Mouse (Mus musculus): ENCODE measurements around the gene Pus3. TPM values are rescaled to one million over a fixed set of nuclear protein-coding genes. Genes with fewer than 3 reads are reported as not detected.

Gene Pus3
- total RNA-seq (2015), result 25.5 and 28.8 TPM in 2 replicates
- total RNA-seq (2017), result 22.3 and 23.7 TPM in 2 replicates

DNA sequence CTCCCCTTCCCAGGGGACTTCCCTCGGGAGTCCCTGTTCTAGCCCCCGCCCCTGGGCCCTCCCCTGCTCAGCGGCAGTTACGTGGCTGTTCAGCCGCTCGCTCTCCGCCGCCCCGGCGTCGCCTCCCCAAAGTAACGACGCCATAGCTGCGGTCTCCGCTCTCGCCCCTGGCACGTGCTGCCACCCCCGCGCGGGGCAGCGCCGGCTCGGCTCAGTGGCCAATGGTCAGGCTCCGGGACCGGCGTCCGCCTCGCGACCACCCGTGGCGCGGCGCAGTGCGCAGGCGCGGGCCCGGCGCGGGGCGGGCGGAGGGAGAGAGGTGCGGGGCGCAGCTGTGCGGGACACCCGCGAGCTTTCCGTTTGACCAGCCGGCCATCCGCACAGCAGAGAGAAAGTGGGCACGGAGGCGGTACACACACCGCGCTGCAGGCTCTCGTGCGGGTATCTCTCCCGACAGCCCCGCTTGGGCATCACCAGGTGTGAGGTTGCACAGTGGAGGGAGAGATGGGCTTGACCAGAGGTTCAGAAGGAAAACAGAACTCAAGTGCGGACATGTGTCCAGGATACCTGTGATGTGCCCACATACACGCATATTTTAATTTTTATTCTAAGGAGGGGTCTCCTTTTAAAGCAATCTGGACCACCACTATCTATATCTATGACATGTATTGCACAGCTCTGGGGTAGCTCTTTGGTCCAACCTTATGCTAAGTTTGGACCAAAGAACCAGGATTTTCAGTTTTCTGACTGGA is at the start of gene Pus3, which contains the start of gene Ddx25:
Pus3 (plus strand) TSS at position 339 of the 752 bp plus-strand sequence.
Ddx25 (minus strand) TSS at position 272 of the 752 bp plus-strand sequence.
- 0 out of 2 replicates have a peak, but pooled peaks have one; percentile 9 for ATAC-seq (replicated peaks; ENCODE audit: poor library complexity)

DNA sequence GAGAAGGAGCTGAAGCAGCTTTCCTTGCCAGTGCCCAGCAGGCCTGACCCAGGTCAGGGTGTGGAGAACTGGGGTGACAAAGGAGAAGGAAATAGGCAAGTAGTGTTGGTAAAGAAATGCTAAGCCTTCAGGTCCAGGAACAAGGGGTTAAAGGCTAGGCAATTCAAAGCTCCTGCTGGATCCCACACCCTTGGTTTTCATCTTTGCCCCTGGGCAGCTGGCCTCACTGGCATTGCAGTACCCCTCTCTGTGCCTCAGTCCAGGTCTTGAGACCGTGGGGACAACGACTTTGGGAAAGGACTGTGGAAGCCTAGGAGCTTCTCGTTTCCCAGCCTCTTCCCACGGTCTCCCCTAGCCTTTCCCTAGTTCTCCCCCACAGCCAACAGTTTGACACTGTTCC is 44.5 kb upstream of the Pus3 start:
- no peak for ATAC-seq (replicated peaks; ENCODE audit: poor library complexity)

DNA sequence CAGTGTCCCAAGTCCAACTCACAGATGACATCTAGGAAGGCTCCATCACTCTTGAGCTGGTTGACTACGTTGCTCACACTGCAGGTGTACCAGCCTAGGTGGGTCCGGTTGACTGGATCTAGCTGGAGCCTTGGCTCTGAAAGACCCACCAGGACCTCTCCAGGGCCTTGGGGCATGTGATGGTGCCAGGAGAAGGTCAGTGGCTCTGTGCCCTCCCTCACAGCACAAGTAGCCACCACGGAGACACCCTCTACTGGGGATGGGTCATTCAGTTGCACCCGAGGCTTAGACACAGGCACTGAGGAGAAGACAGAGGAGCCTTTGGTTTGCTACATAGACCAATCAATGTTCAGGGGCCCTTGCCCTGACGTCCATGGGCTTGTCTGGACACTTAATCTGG is 42.2 kb upstream of the Pus3 start:
- no peak for ATAC-seq (replicated peaks; ENCODE audit: poor library complexity)

DNA sequence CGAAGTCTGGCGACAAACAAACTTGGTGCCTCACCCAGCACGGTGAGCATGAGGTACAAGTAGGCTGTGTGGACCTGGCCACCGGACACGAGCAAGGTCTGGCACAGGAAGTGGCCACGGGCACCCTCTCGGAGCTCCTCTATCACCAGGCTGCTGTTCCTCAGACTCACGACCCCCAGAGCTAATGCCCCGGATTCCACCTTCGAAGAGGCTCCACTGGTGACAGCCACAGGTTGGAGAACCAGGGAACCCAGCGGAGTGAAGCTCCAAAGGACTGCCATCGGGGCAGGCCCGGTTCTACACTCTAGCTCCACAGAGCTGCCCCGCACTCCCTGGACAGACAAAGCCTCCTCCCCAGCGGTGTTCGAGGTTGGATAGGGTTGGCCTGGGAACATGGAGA is 41.7 kb upstream of the Pus3 start:
- no peak for ATAC-seq (replicated peaks; ENCODE audit: poor library complexity)

DNA sequence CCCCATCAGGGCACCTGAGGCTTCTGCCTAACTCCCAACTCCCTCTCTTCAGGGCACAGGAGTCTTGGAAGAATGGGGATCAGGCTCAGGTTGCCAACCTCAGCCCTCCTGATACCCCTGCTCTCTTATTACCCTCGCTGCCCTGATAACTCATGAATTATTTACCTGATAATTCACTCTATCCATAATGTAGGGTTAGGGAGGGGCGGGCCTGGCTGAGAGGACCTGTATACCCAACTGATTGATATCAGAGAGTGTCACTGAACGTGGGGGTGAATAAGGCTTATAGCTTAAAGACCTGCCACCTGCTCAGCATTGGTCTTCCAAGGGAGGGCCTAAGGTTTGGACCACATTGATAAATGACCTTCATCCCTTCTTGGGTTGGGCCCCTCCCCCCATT is 40.2 kb upstream of the Pus3 start, which contains the start of gene Gm1113:
Gm1113 (minus strand) TSS at position 101 of the 400 bp plus-strand sequence.
- ATAC-seq (replicated peaks; ENCODE audit: poor library complexity), result no peak

DNA sequence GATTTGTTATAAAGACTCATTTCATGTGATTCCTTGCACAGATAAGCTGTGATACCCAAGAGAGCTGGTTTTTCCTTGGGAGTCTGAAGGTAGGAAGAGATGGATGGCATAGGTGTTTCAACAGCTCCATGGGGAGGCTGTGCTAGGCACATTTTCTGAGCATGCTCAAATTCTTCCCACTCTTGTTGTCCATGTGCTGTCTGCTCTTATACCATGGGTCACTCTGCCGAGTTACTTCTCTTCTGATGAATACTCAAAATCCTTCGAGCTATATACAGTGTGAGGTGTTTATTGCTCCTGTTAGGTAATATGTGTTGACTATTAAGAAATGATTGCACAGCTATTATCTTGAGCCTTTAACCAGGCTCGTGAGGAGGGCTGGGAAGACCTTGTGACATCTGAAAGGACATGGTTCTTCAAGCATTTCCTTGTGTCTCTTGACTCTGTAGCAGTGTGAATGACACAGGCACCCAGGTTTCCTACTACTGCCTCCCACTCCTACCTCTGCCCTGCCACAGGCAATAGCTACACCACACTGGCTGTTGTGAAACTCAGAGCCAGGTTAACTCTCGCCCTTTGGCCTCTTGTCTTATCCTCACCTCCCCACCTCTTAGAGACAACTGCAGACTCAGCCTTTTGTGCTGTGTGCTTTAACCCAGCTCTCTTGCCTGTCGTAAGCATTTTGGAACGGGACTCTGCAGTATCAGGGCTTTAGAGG is 37.6 kb upstream of the Pus3 start:
- no peak for ATAC-seq (replicated peaks; ENCODE audit: poor library complexity)

DNA sequence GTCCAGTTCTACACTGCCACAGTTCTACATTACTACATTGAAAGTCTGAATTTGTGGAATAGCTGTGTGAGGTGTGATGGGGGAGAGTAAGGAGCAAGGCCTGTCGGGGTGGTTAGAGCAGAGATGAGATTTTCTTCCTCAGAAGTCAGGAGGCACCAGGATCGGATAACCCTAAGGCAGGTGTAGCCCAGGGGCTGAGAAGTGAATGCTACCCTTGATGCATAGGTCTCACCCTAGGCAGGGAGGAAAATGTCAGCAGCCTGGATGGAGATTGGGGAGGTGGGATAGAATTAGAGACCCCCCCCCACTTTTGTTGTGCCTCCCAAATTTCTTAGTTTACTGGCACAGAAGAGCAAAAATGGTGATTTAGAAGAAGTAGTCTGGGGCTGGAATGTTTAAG is 36.2 kb upstream of the Pus3 start:
- no peak for ATAC-seq (replicated peaks; ENCODE audit: poor library complexity)

DNA sequence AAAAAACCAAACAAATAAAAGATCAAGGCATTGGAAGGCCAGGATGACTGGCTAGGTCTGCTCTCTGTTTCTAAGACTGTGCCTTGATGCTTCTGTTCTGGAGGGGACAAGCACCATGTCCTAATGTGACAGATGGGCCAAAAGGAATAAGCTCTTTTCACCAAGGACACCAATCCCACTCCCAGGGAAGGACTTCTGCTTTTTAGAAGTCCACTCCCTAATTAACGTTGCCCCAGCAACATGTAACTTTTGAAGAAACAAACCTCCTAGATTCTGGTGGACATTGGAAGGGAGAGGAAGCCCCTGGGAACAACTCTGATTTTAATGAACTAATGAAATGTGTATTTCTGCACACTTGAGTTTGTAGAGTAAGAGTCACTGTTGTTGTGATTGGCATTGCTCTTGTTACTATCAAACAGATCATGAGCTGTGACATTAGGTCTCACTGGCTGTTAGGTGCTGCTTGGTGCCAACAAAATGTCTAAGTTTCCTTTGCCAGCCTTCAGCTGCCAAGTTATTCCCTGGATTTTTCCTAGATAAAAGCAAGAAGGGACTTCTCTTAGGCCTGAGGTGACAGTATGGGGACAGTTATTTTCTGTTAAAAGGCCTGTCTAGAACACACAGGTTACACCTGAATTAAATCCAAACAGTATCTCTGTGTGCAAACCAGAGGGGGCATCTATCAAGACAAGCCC is 35.4 kb upstream of the Pus3 start:
- no peak for ATAC-seq (replicated peaks; ENCODE audit: poor library complexity)

DNA sequence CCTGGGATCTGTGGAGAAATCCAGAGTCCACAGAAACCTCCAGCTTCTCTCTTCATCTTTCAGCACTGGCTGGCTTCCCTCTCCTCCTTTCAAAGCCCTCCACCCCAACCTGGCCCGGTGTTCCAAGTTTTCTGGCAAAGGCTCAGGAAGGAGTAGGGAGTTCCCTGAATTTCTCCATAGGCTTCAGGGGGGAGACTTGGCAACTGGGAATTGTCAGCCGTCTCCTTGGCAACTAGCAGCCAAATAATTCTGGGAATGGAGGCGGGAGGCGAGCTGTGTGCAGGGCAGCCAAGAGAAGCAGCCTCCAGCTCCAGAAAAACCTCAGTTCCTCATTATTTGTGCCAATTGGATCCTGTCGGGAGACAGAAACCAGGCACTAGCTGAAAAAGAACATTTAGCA is 34.9 kb upstream of the Pus3 start:
- no peak for ATAC-seq (replicated peaks; ENCODE audit: poor library complexity)

DNA sequence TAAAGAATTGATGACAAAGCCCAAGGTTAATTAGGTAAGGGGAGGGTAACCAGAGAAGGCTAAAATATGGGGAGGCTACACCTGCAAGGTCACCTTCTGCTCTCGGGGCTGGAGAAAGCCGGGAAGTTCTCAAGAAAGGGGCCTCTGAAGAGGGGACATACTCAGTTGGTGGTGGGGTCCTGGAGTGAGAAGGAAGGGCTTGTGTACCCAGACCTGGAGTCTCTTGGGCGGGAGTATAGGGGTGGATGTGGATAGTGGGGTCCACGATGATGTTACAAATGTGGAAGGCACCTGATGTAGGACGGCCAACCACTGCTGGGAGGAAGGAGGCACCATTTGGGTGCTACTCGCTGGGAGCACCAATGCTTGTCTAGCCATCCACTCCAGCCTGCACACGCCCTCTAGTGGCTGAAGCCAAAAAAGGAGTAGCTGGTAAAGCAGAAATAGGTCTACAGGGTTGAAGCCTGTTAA is 34.4 kb upstream of the Pus3 start:
- peak; percentile 97 for ATAC-seq (replicated peaks; ENCODE audit: poor library complexity)

DNA sequence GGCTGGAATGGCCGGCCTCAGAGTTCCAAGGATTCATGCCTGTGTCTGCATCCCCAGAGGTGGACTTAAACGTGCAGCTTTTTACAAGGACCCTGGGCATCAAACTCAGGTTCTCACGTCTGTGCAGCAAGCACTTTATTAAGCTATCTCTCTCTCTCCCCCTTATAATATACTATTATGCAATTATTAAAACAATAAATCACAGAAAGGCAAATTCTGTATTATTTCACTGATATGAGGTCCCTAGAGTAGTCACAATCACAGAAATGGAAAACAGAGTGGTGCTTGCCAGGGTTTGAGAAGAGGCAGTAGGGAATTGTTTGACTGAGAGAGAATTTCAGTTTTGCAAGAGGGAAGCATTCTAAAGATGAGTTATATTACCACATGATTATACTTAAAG is 29.3 kb upstream of the Pus3 start:
- ATAC-seq (replicated peaks; ENCODE audit: poor library complexity), result no peak

DNA sequence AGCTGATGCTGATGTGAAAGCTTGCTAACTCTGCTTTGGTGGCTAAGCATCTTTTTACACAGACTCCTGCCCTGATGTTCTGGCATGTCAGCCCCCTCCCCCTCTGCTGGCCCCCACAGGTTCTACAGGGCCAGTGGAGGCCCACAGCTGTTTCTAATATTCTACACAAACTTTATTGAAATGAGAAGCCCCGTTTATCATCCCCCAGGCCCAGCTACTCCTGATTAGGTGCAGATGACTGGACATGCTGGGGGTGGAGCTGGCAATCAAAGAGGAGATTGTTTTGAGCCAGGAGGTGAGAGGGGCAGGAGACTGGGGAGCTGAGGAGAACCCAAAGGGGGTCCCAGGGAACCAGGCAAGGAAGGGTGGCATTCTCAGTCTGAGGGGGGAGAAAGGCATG is 28.6 kb upstream of the Pus3 start:
- ATAC-seq (replicated peaks; ENCODE audit: poor library complexity), result no peak

DNA sequence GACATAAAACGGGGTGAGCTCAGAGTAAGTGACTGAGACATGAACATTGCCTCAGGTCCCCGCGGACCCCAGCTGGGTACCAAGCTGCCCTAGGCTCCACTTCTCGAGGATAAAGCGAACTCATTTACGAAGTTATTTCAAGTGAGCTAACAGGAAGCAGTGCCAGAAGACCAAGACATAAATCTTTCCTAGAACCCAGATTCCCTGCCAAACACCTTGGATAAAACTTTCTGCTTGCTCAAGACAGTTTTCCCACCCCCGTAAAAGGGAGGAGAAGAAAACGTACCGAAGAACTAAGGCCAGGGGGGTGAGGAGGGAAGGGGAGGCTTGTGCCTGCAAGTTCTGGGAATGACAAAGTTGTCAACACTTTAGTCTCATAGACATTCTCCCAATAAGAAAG is 25.1 kb upstream of the Pus3 start:
- no peak for ATAC-seq (replicated peaks; ENCODE audit: poor library complexity)

DNA sequence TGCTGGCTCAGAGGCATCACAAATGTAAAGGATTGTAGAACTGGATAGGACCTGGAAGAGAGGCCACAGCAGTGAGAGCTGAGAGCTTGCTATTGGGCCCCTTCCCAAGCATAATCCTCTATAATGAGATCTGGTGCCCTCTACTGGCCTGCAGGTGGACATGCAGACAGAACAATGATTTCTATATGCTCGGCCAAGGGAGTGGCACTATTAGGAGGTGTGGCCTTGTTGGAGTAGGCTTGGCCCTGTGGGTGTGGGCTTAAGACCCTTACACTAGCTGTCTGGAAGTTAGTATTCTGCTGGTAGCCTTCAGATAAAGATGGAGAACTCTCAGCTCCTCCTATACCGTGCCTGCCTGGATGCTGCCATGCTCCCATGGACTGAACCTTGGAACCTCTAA is 23.3 kb upstream of the Pus3 start:
- ATAC-seq (replicated peaks; ENCODE audit: poor library complexity), result peak; percentile 97

DNA sequence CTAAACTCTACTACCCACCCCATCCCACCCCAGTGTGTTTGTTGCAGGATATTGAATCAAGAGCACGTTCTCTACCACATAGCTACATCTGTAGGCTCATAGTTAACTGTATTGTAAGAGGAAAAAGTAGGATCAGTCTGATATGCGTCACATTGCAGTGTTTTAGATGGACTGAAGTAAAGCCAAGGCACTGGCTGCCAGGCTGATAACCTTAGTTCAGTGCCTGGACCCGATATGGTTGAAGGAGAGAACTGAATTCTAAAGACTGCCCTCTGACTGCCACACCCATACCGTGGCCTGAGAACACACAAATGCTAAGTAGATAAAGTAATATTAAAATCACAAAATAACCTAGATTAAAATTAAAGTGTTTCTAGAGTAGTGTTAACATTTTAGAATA is 22.5 kb upstream of the Pus3 start:
- peak; percentile 35; the same call in 1 of the 2 replicates for ATAC-seq (replicated peaks; ENCODE audit: poor library complexity)

DNA sequence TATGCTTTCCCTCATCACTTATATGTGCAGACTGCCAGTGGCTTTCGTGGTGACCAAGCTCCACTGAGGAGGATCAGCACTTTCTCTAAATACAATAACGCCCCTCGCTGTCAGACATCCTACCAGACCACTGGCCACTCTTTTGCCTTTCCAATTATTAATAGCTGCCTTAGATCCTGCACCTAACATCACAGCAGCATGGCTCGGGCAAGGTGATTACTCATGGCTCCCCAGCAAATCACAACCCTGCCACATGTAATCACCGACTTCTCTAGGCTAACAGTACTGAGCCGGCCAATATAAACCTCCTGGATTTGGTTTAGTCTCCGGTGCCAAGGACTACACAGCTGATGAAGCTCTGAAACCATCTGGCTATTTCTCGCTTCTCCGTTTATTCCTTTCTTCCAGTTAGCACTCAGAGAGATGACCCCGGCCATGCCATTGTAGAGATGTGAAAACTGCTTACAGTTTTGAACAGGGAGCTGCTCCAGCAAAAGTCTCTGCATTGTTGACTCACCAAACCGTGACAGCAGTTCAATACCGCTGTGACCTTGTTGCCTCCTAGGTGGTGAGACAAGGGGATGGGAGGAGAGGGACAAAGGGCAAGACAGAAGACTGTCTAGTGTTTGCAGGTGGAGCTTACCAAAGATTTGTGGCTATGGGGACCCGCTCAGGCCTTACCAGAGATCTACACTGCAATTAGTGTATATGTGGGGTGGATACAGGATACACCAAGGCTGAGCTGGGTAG is 19.2 kb upstream of the Pus3 start:
- no peak for ATAC-seq (replicated peaks; ENCODE audit: poor library complexity)

DNA sequence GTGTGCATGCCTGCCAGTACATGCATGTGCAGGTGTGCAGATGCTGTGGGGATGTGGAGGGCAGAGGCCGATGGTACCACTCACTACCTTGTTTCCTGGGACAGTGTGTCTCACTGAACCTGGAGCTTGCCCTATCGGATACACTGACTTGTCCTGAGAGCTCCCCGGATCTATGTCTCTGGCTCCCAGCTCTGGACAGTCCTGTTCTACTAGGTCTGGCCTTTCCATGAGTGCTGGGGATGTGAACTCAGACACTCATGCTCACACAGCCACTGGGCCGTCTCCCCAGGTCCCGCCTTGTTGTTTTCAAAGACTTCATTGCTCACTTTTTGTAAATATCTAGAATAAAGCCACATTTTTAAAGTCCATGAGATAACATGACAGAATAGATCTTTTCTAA is 17.4 kb upstream of the Pus3 start:
- ATAC-seq (replicated peaks; ENCODE audit: poor library complexity), result no peak

DNA sequence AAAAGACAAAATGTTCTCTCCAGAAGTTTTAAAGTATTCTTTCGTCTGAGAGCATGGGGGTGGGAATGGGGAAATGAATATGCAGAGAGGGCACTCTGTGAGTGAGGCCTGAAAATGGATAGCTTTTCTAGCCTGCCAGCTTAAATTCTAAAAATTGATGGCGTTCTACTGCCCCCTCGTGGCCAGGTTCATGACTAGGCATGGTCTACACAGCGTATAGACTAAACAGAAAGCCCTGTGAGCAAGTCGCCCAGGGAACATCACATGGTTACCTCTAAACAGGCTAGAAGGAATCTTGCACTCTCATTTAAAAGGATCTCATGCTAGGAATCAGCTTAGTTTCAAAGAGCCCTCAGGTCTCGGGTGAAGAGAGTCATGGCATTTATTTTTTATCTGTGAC is 16.9 kb upstream of the Pus3 start:
- peak; percentile 81 for ATAC-seq (replicated peaks; ENCODE audit: poor library complexity)

DNA sequence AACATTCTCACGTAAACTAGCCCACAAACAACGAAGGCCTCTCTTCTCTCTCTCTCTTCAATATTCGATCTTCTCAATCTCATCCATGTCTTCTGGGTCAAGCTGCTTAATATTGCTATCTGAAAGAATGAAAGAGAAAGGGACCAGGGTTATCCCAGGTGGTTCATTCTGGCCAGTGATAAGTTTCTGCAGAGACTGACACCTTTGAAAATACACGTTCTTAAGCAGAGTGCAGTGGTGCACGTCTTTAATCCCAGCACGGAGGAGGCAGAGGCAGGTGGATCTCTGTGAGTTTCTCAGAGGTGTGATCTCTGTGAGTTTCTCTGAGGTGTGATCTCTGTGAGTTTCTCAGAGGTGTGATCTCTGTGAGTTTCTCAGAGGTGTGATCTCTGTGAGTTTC is 16.5 kb upstream of the Pus3 start:
- ATAC-seq (replicated peaks; ENCODE audit: poor library complexity), result no peak

DNA sequence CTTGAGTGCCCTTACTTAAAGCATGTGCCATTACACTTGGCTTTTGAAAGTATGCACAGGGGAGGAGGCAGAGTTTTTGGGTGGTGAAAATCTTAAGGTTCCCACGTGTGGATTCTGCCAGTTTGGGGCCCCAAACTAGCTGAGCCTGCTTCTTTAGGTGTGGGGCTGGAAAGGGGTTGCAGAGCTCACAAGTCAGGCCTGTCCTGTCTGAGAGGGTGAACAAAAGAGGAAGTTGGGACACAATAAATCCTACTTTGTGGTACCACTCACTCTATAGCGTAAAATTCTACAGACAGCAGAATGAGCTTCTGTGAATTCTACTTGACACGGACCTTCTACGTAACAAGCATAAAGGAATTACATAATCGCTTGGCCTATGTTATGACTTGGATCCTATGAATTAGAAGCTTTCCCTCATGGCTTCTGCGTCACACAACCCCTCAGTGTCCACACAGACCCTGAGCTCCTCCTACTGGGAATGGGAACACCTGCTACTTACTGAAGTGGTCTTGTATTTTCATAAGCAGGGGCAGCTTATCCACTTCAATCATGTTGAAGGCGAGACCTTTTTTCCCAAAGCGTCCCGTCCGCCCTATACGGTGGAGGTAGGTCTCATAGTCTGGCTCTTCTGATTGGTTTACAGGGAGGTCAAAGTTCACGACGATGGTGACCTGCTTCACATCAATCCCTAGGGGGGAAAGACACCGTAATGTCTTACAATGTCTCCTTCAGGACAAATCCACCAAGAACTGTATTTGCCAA is 15.1 kb upstream of the Pus3 start:
- ATAC-seq (replicated peaks; ENCODE audit: poor library complexity), result peak; percentile 41

Measured in megakaryocyte progenitor cell, adult 5-6 weeks (primary cell).